Mouse (Mus musculus): ENCODE data around the gene Abl2.

- TF ChIP-seq POLR2A (IDR thresholded peaks at IDR 0.05; ENCODE audit: insufficient read length, low read depth) (no peak), MAX (IDR thresholded peaks at IDR 0.05; ENCODE audit: low read depth) (no peak), TCF12 (IDR thresholded peaks at IDR 0.05; ENCODE audit: insufficient read depth, poor library complexity, severe bottlenecking) (no peak), USF1 (IDR thresholded peaks at IDR 0.05; ENCODE audit: low read depth) (no peak), TCF3 (IDR thresholded peaks at IDR 0.05; ENCODE audit: insufficient read length, low read depth) (no peak), POLR2AphosphoS2 (IDR thresholded peaks at IDR 0.05; ENCODE audit: insufficient read length, low read depth) (no peak), CEBPB (IDR thresholded peaks at IDR 0.05; ENCODE audit: insufficient read depth, poor library complexity, severe bottlenecking) (no peak), SRF (IDR thresholded peaks at IDR 0.05; ENCODE audit: control insufficient read depth, insufficient read length, low read depth) (no peak), E2F4 (IDR thresholded peaks at IDR 0.05; ENCODE audit: insufficient read depth) (no peak)
These were observed 51.7 kb downstream of the Abl2 start for GRCm38 (mm10) chr1:156610257-156610656.
